Mouse (Mus musculus) hindbrain, embryonic 10.5 days (tissue): ENCODE measurements at regions not wholly inside any gene's neighbourhood (a gene's known extent, or its start where the extent isn't known, plus 50 kb on each side); places are given as distances from the start of the nearest gene placed in this dataset.
"Not testable (repeated sequence)": the region's sequence is repeated elsewhere in the genome, so short reads cannot be mapped to it uniquely, and the experiment has no call there.

Experiments used
- DNase-seq: peaks from one replicate; pipeline ENCODE4 v3.0.0-alpha.2; 2017; ENCODE audit warnings: low spot score
- H3K27ac ChIP-seq: fragments of 300-500 bp; sonication (generic); 2 replicates; pipeline ENCODE4 v1.5.1; 2016; ENCODE audit warnings: mild to moderate bottlenecking, moderate library complexity
- H3K27me3 ChIP-seq: fragments of 300-500 bp; sonication (generic); 2 replicates; pipeline ENCODE4 v1.6.1; 2016; ENCODE audit warnings: mild to moderate bottlenecking; ENCODE audit not compliant: poor library complexity, insufficient read depth, severe bottlenecking
- H3K36me3 ChIP-seq: fragments of 300-500 bp; sonication (generic); 2 replicates; pipeline ENCODE4 v1.6.1; 2016; ENCODE audit warnings: mild to moderate bottlenecking, moderate library complexity
- H3K4me1 ChIP-seq: fragments of 300-500 bp; sonication (generic); replicated peaks from 2 replicates; pipeline ENCODE4 v1.6.1; 2016; ENCODE audit warnings: mild to moderate bottlenecking
- H3K4me3 ChIP-seq: fragments of 300-500 bp; sonication (generic); 2 replicates; pipeline ENCODE4 v1.5.1; 2016; ENCODE audit warnings: mild to moderate bottlenecking, moderate library complexity
- H3K9me3 ChIP-seq: fragments of 300-500 bp; sonication (generic); 2 replicates; pipeline ENCODE4 v1.6.1; 2016; ENCODE audit warnings: mild to moderate bottlenecking, moderate library complexity
- WGBS: fragments of 180-500 bp; shearing (Covaris S2); methylation state at CpG from one replicate; pipeline ENCODE4 v1.1.7; 2016; 5-methylcytosine and 5-hydroxymethylcytosine counted together

- H3K4me3 ChIP-seq, result no peak overlapping the region
- H3K36me3 ChIP-seq, result no peaks in the 10 kb centered on the region
- no peak overlapping the region for H3K27ac ChIP-seq
- no peak for DNase-seq
- no peaks in the 10 kb centered on the region for H3K27me3 ChIP-seq
- 75% methylated on average over 7 of the region's 7 CpGs for WGBS
- no peaks in the 10 kb centered on the region for H3K9me3 ChIP-seq
- no peaks in the 10 kb centered on the region for H3K4me1 ChIP-seq
Observed at GRCm38 (mm10) chr4:6600766-6601367, 1638.0 kb downstream of the Car8 start.

GRCm38 (mm10) chr4:6596321-6596720, 1642.5 kb downstream of the Car8 start:
- Histone ChIP-seq H3K9me3 (no peaks in the 10 kb centered on the region), H3K27me3 (no peaks in the 10 kb centered on the region), H3K4me3 (no peak overlapping the region), H3K36me3 (no peaks in the 10 kb centered on the region), H3K4me1 (no peaks in the 10 kb centered on the region), H3K27ac (no peak overlapping the region)
- 71% methylated on average over 1 of the region's 1 CpGs for WGBS
- DNase-seq, result no peak

GRCm38 (mm10) chr4:6592890-6593289, 1646.0 kb downstream of the Car8 start:
- not testable (repeated sequence) for H3K36me3 ChIP-seq, H3K4me1 ChIP-seq, H3K4me3 ChIP-seq, H3K9me3 ChIP-seq, H3K27ac ChIP-seq, H3K27me3 ChIP-seq, DNase-seq
- 66% methylated on average over 3 of the region's 3 CpGs for whole genome bisulfite sequencing

- no peak overlapping the region; the same call in 1 of the 2 replicates for H3K27ac ChIP-seq
- no peaks in the 10 kb centered on the region for H3K27me3 ChIP-seq
- no peak overlapping the region for H3K4me3 ChIP-seq
- peak; percentile 13 for DNase-seq
- 0 out of 2 replicates have a peak, but pooled peaks cover 4% of the 10 kb centered on the region for H3K4me1 ChIP-seq
- H3K36me3 ChIP-seq, result no peaks in the 10 kb centered on the region
- WGBS, result 34% methylated on average over 11 of the region's 11 CpGs
- H3K9me3 ChIP-seq, result no peaks in the 10 kb centered on the region
Observed at GRCm38 (mm10) chr4:6561604-6562357, 1677.1 kb downstream of the Car8 start.

GRCm38 (mm10) chr4:6539626-6540025, 1699.2 kb downstream of the Car8 start:
- Histone ChIP-seq H3K9me3 (peaks cover 3% of the 10 kb centered on the region; the same call in 1 of the 2 replicates), H3K36me3 (no peaks in the 10 kb centered on the region), H3K4me1 (no peaks in the 10 kb centered on the region), H3K27ac (no peak overlapping the region), H3K27me3 (no peaks in the 10 kb centered on the region), H3K4me3 (no peak overlapping the region)
- 85% methylated on average over 5 of the region's 5 CpGs for WGBS
- DNase-seq, result no peak

- no peaks in the 10 kb centered on the region for H3K27me3 ChIP-seq
- DNase-seq, result no peak
- H3K4me1 ChIP-seq, result no peaks in the 10 kb centered on the region
- H3K36me3 ChIP-seq, result no peaks in the 10 kb centered on the region
- 83% methylated on average over 1 of the region's 1 CpGs for WGBS
- H3K9me3 ChIP-seq, result no peaks in the 10 kb centered on the region
- H3K4me3 ChIP-seq, result no peak overlapping the region
- no peak overlapping the region for H3K27ac ChIP-seq
Observed at GRCm38 (mm10) chr4:6532441-6532840, 1706.4 kb downstream of the Car8 start.

GRCm38 (mm10) chr4:6517626-6518025, 1721.2 kb downstream of the Car8 start:
- H3K9me3 ChIP-seq, result no peaks in the 10 kb centered on the region
- H3K27ac ChIP-seq, result no peak overlapping the region
- H3K27me3 ChIP-seq, result no peaks in the 10 kb centered on the region
- 79% methylated on average over 1 of the region's 1 CpGs for WGBS
- H3K4me3 ChIP-seq, result no peak overlapping the region
- no peaks in the 10 kb centered on the region for H3K4me1 ChIP-seq
- H3K36me3 ChIP-seq, result no peaks in the 10 kb centered on the region
- DNase-seq, result no peak

- Histone ChIP-seq H3K4me1 (no peaks in the 10 kb centered on the region), H3K27ac (no peak overlapping the region), H3K4me3 (no peak overlapping the region), H3K27me3 (no peaks in the 10 kb centered on the region), H3K9me3 (no peaks in the 10 kb centered on the region), H3K36me3 (no peaks in the 10 kb centered on the region)
- DNase-seq, result peak; percentile 71
- WGBS, result 27% methylated on average over 6 of the region's 6 CpGs
Observed at GRCm38 (mm10) chr4:6514823-6515222, 1721.7 kb upstream of the Impad1 start.

- Histone ChIP-seq H3K9me3 (no peaks in the 10 kb centered on the region), H3K27ac (no peak overlapping the region), H3K36me3 (no peaks in the 10 kb centered on the region), H3K4me3 (no peak overlapping the region), H3K4me1 (no peaks in the 10 kb centered on the region), H3K27me3 (no peaks in the 10 kb centered on the region)
- no peak for DNase-seq
- WGBS, result 69% methylated on average over 3 of the region's 3 CpGs
Observed at GRCm38 (mm10) chr4:6513635-6514034, 1720.5 kb upstream of the Impad1 start.

- no peaks in the 10 kb centered on the region for H3K27me3 ChIP-seq
- H3K36me3 ChIP-seq, result no peaks in the 10 kb centered on the region
- H3K9me3 ChIP-seq, result no peaks in the 10 kb centered on the region
- H3K4me3 ChIP-seq, result no peak overlapping the region; the same call in 1 of the 2 replicates
- WGBS, result 21% methylated on average over 12 of the region's 12 CpGs
- no peaks in the 10 kb centered on the region for H3K4me1 ChIP-seq
- H3K27ac ChIP-seq, result no peak overlapping the region
- peak; percentile 80 for DNase-seq
Observed at GRCm38 (mm10) chr4:6512749-6513364, 1719.7 kb upstream of the Impad1 start.

GRCm38 (mm10) chr4:6508091-6508490, 1714.9 kb upstream of the Impad1 start:
- Histone ChIP-seq H3K9me3 (no peaks in the 10 kb centered on the region), H3K36me3 (no peaks in the 10 kb centered on the region), H3K27ac (no peak overlapping the region), H3K4me3 (no peak overlapping the region), H3K4me1 (no peaks in the 10 kb centered on the region), H3K27me3 (no peaks in the 10 kb centered on the region)
- WGBS, result 92% methylated on average over 5 of the region's 5 CpGs
- DNase-seq, result no peak
